Mouse (Mus musculus): Measurements from ENCODE around the gene Setd1a. TPM values are rescaled to one million over a fixed set of nuclear protein-coding genes. Genes with fewer than 3 reads are reported as not detected.

The Setd1a gene
- polyA plus RNA-seq, 2 experiments from 2014 or later, result 6.3 to 7.4 TPM

- ATAC-seq, result peak; percentile 68
These were observed 24.1 kb downstream of the Setd1a start, which contains the start of gene Hsd3b7 for GRCm38 (mm10) chr7:127800435-127801009. TSS of gene Hsd3b7 (plus strand) at chr7:127800604.

DNA sequence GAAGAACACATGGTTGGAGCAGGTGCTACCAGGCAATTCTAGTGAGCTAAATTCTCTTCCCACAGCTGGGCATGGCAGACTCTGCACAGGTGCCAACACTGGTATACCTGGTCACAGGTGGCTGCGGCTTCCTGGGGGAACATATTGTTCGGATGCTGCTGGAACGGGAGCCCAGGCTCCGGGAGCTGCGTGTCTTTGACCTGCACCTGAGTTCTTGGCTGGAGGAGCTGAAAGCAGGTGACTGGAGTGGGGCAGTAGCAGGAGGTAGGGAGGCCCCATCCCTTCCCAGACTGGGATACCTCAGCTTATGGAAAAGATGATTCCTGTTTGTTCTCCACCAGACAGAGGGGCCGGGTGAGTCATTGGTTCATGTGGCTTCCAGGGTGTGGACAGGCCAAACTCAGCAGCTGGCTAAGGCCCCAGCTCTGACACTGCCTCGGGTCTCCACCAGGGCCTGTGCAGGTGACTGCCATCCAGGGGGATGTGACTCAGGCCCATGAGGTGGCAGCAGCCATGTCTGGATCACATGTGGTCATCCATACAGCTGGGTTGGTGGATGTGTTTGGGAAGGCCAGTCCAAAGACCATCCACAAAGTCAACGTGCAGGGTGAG lies 24.6 kb downstream of the Setd1a start:
- no peak for ATAC-seq

GRCm38 (mm10) chr7:127802313-127802712 lies 25.8 kb downstream of the Setd1a start:
- no peak for ATAC-seq

DNA sequence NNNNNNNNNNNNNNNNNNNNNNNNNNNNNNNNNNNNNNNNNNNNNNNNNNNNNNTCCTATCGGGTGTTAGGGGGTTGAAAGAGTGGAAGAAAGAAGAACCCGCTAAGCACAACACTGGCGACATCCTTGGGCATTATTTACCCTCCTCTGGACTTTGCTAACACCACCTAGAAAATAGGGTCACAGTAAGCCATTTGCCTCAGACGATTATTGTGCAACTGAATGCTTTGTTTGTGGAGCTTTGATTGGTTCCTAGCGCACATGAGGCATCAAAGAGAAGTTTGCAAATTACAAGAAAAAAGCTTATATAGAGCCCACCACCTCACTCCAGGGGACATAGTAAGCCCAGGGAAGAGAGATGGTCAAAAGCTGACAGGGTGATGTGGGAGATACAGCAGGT lies 32.4 kb downstream of the Setd1a start:
- ATAC-seq, result no peak

DNA sequence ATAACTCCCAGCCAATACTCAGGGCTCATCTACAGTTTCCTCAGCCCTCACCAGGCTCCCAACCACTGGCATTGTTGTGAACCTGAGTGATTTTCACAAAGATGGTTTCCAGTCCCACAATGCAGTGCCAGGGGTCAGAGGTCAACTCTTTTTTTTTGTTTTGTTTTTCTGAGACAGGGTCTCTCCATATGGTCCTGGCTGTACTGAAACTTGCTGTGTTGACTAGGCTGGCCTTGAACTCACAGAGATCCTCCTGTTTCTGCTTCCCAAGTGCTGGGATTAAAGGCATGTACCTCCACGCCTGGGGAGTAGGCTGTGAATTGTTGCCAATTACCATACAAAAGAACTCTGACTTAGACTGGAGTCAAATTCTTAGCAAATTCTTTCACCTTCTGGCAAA lies 33.4 kb downstream of the Setd1a start:
- no peak for ATAC-seq

GRCm38 (mm10) chr7:127810650-127811049 lies 34.2 kb downstream of the Setd1a start:
- no peak for ATAC-seq

GRCm38 (mm10) chr7:127811240-127811639 lies 34.8 kb downstream of the Setd1a start:
- no peak for ATAC-seq

DNA sequence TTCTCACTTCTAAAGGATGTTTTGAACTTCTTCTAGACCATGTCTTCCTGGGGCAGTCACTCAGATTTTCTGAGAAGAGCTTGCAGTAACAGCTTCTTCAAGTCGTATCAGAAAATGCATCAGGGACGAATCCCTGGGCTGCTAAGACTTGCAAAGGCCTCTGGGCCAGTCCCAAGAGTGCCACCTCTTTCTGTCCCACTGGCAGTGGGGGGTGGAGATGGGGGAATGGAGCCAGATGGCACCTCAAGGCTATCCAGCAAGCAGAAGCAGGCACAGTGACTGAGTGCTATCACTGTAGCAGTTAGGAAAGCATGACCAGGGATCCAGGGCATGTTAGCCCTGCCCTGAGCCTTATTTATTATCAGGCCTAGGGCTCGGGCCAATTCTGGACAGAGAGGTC lies 35.8 kb downstream of the Setd1a start:
- ATAC-seq, result no peak

DNA sequence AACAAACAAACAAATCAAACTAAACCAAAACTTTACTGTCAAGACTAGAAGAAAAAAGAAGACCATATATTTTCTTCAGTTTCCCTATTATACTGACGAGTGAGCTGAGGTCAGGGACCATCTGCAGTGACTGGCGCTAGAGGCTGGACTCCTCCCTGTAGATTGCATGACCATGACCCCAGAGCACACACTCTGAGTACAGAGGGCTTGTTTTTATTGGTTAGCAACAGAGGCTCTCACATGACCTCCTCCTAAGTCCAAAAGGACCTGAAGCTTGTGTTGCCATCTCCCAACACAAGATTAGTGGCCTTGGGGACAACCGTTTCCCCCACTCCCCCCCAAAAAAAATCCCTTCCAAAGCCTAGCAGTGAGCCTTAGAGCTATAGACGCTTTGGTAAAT lies 37.4 kb downstream of the Setd1a start:
- ATAC-seq, result no peak

DNA sequence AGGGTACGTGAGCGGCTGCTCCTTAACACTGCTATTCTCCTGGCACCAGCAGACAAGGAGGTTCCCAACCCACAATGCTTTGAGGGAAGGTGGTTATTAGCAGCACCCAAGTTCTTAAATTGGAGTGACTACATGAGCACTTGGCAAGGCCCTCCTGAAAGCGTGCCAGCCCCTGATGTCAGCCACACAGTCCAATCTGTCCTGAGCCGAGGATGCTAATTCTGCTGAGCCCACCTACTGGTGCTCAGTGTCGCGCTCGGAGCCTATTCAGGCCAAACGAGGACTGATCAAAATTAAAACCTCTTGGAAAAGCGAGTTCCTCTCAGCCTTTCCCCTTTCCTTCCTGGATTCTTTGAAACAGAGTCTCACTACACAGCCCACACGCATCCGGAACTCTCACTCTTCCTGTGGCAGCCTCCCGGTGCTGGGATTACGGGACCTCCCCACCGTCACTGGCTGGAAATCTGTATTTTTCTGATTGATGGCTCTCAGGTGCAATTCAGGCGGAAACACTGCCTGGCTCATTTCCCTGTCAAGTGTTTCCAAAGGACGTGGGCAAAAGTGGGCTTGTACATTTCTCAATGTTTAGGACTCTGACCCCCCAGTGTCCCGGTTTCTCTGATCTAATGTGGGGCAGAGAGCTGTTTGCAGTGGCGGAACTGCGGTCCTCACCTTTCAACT lies 37.9 kb downstream of the Setd1a start:
- no peak for ATAC-seq

DNA sequence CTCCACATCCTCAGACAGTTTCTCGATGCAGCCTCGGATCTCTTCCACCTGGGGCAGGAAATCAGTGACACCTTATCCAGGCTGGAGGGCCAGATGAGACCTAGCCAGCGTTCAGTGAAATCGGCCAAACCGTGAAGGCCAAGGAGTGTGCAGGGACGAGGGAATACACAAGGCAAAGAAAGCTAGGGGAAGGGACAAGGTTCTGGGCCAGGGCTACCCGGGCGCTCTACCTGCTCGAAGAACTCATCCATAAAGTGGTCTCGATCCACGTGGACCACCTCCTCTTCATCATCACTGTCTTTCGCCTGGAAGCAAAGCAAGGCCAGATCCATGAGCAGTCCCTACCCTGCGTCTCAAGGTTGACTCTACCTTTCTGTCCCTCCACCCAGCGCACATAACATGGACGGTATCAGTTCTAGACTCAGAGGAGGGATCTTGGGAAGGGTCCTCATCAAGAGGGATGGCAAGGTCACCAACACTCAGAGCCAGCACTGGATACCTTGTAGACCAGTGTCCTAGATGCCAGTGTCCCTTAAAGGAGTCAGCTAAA lies 38.7 kb downstream of the Setd1a start:
- no peak for ATAC-seq

GRCm38 (mm10) chr7:127815954-127816821 lies 39.7 kb downstream of the Setd1a start:
- no peak for ATAC-seq

DNA sequence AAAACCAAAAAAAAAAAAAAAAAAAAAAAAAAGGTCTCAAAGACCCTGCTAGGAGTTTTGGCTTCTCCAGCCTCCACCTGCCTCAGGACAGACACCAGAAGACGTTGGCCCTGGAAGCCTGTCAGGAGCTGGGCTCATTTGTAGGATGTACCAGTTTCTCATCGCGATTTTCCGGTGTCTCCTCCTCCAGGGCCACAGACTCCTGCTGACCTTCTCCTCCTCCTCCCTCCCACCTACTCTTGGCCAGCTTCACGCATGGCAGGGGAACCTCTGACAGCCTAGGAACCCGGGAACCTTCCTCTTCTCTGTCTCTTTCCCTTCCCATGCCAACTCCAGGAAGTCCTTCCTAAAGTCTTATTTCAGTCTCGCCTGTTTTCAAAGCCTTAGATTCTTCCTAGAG lies 40.6 kb downstream of the Setd1a start:
- ATAC-seq, result no peak

- ATAC-seq, result no peak
These were observed 41.3 kb downstream of the Setd1a start for GRCm38 (mm10) chr7:127817776-127818175.

DNA sequence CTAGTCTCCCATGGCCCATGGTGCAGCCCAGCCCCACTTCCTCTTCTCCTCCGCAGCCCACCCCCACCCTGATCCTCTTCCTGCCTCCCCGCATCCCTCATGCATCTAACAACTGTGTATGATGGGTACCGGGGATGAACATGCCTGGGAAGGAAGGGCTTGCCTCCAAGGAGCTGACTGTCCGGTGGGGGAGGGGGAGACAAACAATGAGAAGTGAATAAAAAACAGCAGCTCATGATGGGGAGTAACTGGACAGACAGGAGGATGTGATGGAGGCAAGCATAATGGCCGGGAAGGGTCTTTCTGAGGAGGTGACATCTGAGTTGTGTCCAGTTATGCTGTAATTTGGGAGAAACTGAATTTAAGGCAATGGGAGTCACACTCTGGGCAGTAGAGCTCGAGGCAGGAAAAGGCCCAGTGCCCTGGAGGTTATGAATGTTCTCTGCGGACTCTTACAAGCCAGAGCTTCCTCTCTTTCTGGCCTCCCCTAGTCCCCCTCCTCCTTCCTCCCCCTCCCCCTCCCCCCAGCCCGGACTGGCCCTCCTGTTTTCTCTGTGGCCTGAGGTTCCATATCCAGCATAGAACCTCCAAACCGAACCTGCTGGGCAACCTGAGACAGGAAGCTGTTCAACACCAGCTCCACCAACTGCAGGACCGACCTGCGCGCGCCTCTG lies 44.5 kb downstream of the Setd1a start:
- no peak for ATAC-seq

- ATAC-seq, result no peak
These were observed 46.0 kb downstream of the Setd1a start for GRCm38 (mm10) chr7:127822494-127822893.

GRCm38 (mm10) chr7:127823236-127824171 lies 47.0 kb downstream of the Setd1a start:
- no peak for ATAC-seq

DNA sequence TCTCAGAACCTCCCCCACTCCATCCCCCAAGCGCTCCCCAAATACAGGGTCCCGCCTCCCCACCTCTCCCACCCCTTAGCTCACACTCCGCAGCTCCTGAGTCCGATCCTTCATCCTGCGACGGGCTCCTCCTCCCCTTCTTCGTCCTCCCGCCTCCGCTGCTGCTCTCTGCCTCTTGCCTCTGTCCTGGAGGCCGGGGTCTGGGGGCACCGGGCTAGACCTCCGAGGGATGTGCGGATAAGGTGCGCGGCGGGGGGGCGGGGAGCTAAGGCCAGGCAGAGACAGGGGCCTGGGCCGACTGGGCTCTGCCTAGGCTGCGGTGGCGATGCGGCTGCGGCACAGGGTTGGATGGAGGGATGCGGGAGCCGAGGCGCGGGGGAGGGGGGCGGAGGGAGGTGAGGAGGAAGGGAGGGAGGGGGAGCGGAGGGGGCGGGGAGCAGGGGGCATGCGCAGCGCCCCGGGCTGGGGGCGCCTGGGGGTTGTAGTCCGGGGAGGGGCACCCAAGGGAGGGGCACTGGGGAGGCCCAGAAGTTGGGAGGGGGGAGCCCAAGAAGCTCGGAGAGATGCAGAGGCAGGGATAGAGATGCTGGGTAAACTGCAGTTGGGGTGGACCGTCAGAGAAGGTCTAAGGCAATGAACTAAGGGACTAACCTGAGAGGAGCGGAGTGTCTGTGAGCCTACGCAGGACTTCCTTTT lies 47.9 kb downstream of the Setd1a start, which contains the start of the genes Stx4a and Stx1b:
Gene Stx4a, plus strand, starts transcription at position 119 of the 696 bp plus-strand sequence.
Gene Stx1b, minus strand, starts transcription at position 374 of the 696 bp plus-strand sequence.
- no peak for ATAC-seq

DNA sequence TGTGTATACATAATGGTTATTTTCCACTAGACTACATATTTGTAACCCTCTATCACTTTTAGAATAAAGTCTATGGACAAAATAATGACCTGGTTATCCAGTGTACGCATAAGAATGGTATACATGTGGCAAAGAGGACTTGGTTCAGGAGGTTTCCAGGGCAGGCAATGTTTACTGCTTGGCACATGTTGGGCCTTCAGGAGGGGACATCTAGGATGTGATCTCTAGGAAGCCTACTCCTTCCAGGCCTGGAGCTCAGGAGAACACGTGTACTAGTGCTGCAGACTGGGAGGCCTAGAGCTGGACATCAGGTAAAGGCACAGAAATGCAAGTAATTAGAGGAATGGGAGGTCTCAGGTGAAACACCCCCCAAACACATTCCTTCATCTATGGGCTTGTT lies 59.1 kb downstream of the Setd1a start:
- ATAC-seq, result no peak

- ATAC-seq, result no peak
These were observed 61.0 kb downstream of the Setd1a start for GRCm38 (mm10) chr7:127837473-127837872.
